Mouse (Mus musculus): ENCODE results near the gene Ammecr1. TPM values are rescaled to one million over a fixed set of nuclear protein-coding genes. Genes with fewer than 3 reads are reported as not detected.

Ammecr1 gene
- total RNA-seq, 4 experiments from 2014 or later, result 10.3 to 12.2 (median 11.4) TPM

DNA sequence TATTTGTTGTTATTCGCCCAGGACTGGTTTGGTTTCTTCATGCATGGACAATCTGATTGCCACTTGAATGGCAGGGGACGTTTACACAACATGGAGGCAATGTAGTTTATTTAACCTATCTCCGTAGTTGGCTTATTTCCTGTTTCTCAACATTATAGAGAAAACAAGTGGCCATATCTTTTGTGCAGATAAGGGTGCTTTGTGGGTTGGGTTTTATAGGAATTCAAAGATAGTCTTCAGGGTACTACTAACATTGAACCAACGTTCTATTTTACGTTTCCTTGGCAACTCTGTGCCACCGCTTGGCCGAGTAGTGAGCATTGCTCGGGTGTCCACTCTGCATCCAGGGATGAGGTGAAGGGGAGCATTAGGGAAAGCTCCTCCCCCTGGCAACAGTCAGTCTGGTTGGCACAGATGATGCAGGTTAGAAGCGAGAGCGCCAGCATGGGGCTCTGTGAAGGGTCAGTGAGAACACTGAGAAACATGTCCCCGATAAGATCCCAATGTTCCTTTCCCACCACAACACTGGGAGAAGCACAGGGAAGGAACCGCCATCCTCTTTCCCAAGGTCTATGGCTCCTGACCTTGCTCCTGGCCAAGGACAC lies 136.6 kb downstream of the Ammecr1 start:
- no peak for DNase-seq (ENCODE audit: low spot score)

- no peak for DNase-seq (ENCODE audit: low spot score)
Observed at GRCm38 (mm10) chrX:142829267-142829666, 137.3 kb downstream of the Ammecr1 start.

DNA sequence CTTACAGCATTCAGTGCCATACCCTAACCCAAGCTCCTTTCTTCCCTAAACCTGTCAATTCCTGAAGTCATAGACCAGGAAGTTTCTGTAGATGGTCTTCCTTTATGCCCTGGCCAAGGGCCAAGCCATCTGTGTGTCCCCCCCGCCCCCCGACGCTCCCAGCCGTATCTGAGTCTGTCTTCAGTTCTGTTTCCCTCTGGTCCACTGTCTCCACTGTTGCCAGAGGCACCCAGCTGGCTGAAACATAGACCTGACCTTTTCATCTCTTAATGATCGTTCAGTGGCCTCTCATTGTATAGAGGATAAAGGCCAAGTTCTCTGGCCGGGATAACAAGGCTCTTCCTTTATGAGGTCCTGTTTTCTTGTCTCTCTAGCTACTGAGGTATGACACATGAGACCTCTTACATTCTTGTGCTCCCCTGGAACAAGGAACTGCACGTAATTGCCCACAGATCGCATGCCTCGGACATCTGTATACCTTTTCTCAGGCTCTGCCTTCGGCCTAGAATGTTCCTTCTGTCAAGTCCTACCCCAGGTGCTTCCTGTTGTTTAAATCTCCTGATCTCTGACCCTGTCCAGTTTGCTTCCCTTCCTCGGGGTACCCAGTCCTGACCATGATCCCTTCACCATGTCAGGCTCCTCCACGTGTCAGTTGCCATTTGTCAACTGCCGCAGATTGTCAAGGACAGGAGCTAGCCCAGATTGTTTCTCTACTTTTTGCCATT lies 138.2 kb downstream of the Ammecr1 start:
- DNase-seq (ENCODE audit: low spot score), result no peak

DNA sequence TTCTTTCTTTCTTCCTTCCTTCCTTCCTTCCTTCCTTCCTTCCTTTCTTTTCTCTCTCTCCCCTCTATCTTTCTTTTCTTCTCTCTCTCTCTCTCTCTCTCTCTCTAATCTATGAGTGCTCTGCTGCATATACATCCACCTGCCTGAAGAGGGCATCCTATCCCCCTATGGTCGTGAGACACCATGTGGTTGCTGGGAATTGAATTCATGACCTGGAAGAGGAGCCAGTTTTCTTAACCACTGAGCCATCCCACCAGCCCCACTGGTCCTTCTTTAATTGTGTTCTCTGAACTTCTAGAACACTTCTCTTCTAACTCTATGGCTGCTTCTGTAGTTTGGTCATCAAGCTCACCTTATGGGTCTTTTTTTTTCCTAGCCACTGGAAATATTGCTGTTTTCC lies 138.9 kb downstream of the Ammecr1 start:
- DNase-seq (ENCODE audit: low spot score), result no peak

GRCm38 (mm10) chrX:142825309-142825708 lies 141.2 kb downstream of the Ammecr1 start:
- DNase-seq (ENCODE audit: low spot score), result no peak

- no peak for DNase-seq (ENCODE audit: low spot score)
Observed at GRCm38 (mm10) chrX:142821846-142822245, 144.7 kb downstream of the Ammecr1 start.

DNA sequence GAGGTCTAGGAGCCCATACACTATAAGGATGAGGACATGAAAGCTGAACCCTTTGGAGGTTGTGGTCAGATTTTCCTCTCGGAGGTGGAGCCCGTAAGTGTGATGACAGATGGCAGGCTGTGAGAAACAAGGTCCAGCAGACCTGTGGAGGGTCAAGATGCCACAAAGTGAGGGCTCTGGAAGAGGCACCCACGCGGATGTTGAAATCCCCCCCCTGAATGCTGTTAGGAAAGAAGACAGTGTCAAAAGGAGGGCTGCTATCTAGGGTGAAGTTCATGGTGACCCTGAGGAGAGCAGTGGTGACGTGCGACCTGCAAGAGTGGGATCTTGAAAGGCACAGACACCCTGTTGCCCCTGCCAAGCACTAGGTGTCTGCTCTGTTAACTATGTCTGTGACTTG lies 145.3 kb downstream of the Ammecr1 start:
- DNase-seq (ENCODE audit: low spot score), result no peak

DNA sequence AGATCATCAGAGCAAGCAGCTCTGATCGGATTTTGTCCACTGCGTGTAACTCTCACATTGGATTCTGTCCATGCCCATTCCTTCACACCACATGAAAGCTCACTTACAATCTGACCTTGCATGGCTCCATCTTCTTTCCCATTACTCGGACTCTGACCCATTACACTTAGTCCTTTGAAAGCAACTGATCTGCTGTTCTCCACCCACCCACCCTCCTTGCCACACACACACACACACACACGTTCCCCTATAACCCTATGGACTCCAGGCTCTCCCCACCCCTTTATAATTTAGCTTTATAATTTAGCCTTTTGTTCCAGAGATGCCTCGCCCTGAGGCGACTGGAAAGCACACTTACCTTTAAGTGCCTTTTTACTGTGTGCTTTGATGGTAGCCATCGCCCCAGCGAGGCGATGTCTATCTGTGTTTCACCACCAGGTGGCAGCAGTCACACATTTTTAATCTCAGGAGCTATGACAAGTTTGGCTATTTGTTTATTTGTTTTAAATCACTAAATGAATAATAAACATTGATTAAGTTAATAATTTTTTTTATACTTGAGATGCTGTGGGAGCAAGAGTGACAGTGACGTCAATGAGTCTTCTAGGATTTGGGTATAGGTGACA lies 148.4 kb downstream of the Ammecr1 start:
- no peak for DNase-seq (ENCODE audit: low spot score)

GRCm38 (mm10) chrX:142813146-142813545 lies 153.4 kb downstream of the Ammecr1 start:
- DNase-seq (ENCODE audit: low spot score), result no peak

DNA sequence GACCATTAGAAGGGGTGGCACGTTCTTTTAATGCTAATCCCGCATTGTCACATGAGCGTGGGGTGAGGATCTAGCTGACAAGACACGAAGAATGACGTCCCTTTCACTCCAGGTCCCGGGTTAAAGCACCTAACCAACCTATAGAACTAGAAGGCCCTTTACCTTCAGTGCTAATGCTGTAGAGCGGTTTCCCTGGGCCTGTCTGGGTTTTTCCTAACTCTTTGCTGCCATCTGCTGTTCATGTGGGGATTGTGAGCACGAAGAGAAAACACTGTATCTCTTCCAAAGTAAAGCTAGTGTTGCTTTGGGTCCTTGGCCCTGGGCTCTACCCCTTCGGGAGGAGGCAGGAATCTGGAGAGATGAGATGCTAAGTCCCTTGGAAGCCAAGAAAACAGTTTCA lies 158.1 kb downstream of the Ammecr1 start:
- peak; percentile 53 for DNase-seq (ENCODE audit: low spot score)

GRCm38 (mm10) chrX:142806620-142807061 lies 159.9 kb downstream of the Ammecr1 start:
- DNase-seq (ENCODE audit: low spot score), result peak; percentile 23

- no peak for DNase-seq (ENCODE audit: low spot score)
Observed at GRCm38 (mm10) chrX:142806126-142806525, 160.4 kb downstream of the Ammecr1 start.

GRCm38 (mm10) chrX:142804596-142804995 lies 161.9 kb downstream of the Ammecr1 start:
- DNase-seq (ENCODE audit: low spot score), result no peak

Small RNA genes lying within 50 kb of the gene (microRNA-seq; reads per million reads assigned to microRNA genes)
- gene Gm44351, result not detected

Other genes with a start within 250 kb of the Ammecr1 start
- gene Rtl9, start 132.9 kb upstream of the Ammecr1 start, total RNA-seq (2022), result under 1 TPM in 3 of 4 experiments, not detected in 1; 0.09 to 0.17 (median 0.16) TPM

All from heart, adult 8-10 months (tissue).